Mouse (Mus musculus): ENCODE measurements around the gene Aadac.

Gene Aadac

DNA sequence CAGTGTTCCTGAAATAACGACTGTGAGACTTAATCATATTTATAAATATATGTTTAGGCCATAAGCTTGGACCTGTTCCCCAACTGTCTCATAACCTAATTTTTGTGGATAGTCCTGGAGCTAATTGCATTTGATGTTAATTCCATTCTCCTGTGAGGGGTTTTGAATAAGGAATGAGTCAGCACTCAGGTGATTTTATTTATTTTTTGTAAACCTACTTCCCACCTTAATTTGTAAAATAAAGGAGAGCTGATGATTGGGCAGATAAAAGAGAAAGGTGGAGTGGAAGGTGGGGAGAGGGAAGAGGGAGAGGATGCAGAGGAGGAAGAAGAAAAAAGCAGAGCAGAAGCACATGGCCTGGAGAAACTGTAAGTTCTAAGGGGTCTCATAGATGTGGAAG lies at the start of gene Aadac:
TSS of gene Aadac (plus strand) at position 301 of the 400 bp plus-strand sequence.
- no peak for DNase-seq (ENCODE audit: low read depth, low spot score)

DNA sequence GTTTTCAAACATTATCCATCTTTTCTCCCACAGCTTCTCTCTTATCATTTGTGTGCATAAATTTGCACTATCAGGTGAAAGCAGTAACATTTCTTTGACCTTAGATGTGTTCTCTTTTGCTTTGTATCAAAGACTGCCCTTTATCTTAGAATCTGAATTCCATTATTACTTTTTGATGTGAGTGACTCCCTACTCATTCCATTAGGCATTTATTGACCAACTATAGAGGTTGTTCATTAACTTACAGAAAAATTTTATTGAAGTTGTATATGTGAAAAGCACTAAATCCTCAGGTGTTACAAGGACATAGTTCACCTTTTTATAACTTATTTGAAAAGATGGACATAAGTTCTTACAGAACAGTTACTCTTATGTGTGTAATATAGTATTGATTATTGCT lies 21.9 kb upstream of the Aadac start:
- no peak for DNase-seq (ENCODE audit: low read depth, low spot score)

DNA sequence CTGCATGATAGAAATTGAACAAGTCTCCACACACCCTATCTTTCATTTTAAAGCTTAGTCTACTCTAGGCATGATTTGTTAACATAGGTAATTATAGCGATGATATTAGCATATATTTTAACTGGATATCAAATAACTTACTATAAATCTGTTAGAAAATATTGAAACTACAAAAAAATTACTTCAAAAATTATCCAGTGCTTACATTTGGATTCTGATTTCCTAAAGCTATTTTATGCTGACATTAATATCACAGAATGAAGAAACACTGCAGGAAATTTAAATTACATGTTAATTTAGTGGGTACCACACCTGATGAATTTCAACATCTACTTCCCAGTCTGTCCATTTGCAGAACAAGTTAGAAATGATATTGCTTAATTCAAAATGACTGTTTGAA lies 19.1 kb upstream of the Aadac start, which contains the start of gene Aadacl2:
TSS of gene Aadacl2 (plus strand) at position 301 of the 400 bp plus-strand sequence.
- no peak for DNase-seq (ENCODE audit: low read depth, low spot score)

DNA sequence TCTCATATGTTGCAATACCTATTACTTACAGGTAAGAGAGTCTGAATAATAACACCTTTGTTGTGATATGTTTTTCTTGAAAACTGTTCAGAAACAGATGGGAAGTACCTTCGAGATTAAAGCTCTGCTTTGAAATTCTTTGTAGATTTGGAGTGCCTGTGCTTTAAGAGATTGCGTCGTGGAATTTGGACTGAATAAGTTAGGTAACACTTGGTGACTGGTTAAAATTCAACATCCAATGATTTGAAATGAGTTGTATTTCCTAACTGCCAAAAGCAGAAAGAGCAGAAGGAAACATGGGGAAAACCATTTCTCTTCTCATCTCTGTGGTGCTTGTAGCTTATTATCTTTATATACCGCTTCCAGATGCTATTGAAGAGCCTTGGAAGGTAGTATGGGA lies 6.0 kb downstream of the Aadac start:
- no peak for DNase-seq (ENCODE audit: low read depth, low spot score)

DNA sequence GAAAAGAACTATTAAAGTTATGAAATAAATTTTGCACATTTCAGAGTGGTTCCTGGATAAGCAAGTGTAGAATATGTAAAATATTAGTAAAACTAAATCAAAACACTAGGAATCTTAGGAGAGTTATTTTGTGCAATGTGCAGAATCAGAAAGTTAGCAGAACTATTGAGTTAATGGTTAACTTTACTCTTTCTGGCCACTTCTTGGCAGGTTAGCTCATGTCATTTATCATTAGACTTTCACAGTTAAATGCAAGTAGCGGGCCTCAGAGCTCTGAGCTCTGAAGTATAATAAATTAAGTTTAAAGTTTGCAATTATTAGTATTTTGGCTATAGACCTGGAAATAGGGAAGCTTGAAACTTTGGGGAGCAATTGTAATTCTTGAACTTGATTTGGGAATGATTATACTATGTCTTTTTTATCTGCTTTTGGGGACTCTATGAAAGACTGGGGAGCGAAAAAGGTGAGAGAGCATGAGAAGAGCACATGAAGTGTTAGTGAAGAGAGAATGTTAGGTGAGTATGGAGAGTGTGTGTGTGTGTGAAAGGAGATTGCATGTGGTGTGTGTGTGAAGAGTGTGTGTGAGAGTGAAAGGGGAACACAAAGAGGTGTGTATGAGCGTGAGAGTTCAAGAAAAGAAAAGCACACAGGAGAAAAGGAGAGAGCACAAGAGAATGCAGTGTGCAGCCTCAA lies 20.9 kb downstream of the Aadac start:
- DNase-seq (ENCODE audit: low read depth, low spot score): no peak

DNA sequence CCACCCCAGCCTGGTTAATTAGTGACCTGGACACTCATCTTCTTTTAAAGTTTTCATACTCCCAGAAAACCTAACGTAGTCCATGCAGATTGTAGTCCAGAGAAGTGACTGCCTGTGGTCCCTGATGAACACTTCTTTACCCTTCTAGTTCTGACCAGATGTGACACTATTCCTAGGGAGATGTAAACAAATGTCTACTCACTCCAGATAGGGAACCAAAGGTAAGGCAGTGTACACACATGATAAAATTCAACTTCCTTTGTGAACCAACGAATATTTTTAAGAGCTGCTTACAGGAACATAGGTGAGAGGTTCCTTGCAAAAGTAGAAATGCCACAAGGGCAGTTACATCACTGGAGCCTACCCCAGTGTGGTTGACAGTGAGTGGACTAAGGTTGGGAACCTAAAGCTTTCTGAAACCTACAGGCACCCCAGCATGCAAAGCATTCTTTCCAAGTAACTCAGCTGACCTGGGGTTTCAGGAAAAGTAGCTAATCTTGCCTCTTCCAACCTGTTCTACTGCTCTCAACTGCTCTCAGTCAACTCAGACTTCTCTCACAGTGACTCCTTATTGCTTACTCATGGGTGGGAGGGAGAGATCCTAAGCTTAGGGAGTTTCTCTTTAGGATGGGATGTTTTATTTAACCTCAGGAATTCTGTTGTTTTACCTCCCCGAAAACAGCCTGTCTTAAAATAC lies 27.9 kb downstream of the Aadac start:
- no peak for DNase-seq (ENCODE audit: low read depth, low spot score)

DNA sequence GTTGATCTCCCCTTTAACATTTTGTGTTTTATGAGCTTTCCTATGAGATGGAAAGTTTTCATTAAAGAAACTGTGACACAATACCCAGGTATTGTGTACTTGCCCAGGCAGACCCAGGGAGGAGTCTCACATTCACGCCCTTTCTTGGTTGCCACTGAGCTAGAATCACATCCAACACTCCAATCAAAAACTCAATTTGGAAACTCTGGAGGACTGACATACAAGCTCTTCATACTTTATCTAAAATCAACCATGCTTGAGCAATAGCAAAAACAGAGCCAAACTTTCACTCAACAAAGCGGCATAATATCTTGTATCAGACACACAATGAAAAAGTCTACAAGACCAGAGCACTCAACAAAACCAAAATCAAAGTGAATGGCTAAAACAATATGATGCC lies 28.4 kb downstream of the Aadac start:
- no peak for DNase-seq (ENCODE audit: low read depth, low spot score)

DNA sequence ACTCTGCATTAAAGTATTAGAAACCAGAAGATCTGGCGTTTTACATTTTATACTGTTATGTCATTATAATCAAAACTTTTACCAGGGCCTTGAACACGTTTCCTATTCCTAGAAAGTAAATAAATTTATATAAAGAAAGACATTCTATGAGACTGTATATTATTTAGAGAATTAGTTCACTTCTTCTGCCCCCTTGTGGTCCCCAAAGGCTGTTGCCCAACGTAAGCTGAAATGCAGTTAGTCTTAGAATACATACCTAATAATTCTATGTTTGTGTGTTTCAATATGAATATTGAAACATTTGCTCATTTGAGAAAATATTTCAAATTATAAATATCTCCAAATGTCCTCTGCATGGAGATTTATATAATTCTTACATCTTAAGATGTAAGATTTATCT lies 30.9 kb downstream of the Aadac start:
- peak; percentile 58 for DNase-seq (ENCODE audit: low read depth, low spot score)

DNA sequence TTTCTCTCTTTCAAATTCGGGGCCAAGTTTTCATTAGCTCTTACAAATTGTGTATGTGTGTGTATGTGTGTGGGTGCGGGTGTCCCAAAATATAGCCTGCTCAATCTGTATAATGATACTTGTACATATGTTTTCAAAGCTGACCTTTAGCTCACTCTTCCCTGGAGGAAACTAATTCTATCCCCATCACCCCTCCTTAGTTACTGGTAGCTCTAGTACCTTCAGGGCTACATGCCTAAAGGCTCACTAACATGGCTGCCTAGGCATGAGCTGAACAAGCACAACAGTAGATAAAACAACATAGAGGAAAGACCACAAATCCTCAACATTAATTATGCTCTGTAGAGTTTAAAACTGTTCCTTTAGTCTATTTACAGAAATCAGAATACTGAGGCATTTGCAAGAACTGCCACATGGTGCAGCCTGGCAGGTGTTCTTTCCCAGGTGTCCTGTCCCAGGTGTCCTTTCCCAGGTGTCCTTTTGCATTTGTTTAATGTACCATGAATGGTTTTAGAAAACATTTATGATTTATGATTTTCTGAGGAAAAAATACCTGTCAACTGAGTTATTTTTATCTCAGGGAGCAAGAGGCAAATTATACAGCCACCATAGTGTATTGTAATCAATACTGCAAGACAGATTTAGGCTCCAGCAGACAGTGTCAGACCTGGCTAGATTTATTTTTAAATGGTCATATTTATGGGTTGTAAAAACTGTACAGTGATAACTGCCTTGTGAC lies 31.7 kb downstream of the Aadac start:
- peak; percentile 27 for DNase-seq (ENCODE audit: low read depth, low spot score)

DNA sequence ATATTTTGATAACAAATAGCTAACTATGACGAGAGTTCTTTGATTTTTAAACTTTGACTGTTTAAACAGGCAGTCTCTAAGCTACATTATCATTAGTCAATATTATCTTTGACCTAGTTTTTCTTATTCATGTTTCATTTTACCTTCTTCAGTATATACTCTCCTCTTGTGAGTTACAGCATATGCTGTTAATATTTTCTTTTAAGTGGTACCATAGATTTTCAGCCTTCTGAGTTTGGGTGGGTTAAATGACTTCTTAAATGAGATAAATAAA lies 32.2 kb downstream of the Aadac start:
- no peak for DNase-seq (ENCODE audit: low read depth, low spot score)

DNA sequence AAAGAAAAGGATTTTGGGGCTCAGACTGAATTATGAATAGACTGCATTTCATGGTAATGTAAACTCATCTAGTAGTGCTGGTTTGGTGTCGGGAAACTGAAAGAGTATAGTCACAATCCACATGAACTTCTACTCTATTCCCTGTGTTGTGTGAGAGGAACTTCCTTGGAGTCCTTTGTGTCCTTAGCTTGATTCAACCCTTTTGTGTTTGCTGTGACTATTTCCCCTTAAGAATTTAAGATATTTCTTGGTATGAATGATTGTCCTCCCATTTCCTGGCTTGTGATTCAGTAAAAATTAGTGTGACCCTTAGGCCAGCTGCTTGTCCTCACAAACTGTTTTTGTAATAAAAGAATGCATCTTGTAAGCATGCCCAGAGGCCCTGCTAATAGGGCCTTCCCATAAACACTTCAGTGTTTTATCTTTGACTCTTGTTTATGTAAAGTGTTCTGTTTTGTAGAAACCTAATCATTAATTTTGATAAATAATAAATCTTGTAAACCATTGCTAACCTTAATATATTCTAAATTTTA lies 53.4 kb downstream of the Aadac start:
- DNase-seq (ENCODE audit: low read depth, low spot score): no peak

DNA sequence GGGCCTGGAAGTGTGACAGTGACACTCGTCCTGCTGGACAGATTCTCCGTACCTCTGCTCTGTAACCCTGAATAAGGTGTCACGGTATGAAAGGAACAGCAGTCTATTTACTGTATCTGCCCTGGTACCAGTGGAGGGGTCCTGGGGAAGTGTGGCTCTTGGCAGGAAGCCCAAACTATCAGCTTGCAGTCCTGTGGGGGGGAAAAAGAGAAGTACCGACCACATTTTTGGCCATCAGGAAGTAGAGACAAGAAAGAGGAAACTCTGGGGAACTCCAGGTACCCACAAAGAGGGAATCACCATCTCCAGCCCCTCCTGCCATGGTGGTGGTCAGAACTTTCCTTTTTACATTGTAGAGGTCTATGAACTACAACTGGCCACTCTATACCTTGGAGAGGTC lies 55.1 kb downstream of the Aadac start:
- DNase-seq (ENCODE audit: low read depth, low spot score): peak; percentile 72

DNA sequence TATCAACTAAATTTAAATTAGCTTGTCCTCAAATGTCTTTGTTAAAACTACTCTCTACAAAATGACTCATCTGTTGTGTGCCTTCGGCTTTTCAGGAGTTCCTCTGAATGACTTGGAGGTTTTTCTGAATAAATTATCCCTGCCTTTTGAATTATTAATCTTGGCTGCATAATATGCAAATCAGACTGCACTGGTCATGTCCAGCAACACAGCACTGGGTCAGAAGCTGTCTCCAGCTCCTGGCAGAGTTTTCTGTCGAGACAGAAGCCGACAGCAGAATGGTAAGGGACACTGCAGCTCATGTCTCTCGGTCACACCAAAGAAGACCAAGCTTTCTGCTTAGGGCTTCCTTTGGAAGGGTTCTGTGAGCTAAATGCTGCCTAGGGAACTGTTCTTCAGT lies 56.1 kb downstream of the Aadac start, which contains the start of gene Sucnr1:
TSS of gene Sucnr1 (plus strand) at position 222 of the 400 bp plus-strand sequence.
- DNase-seq (ENCODE audit: low read depth, low spot score): no peak

DNA sequence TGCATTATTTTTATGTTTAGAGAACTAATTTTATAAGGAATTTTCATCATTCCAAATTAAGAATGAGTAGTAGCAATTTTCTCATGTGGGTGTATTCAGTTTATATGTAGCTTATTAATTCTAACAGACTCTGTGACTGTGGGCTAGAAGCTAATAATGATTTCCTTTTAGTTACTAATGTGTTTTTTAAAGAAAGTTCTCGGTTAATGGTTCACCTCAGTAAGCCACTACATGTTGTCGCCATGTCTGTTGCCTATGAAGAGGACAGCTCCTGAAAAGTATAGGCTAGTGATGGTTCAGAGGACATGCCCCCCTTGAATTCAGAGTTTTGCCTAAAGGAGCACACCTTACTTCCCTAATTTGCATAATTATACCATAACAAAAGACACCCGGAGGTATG lies 57.2 kb downstream of the Aadac start:
- no peak for DNase-seq (ENCODE audit: low read depth, low spot score)

DNA sequence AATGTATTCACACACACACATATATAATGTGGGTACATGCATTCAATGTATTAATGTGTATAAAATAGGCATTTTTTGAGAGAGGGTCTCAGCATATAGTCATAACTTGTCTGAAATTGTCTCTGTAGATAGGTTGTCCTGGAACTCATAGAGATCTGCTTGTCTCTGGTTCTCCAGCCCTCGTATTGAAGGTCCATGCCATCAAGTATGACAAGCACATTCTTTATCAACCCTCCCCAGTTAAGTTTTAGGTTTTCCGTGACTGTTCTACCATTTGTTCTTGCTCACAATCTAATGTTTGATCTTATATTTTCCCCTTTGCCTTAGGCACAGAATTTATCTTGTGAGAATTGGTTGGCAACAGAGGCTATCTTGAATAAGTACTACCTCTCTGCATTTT lies 60.2 kb downstream of the Aadac start:
- no peak for DNase-seq (ENCODE audit: low read depth, low spot score)

Measured in A20 (cell line).